Mouse (Mus musculus) ES-Bruce4 (cell line): ENCODE results near the gene Pycard. TPM values are rescaled to one million over a fixed set of nuclear protein-coding genes. Genes with fewer than 3 reads are reported as not detected.
A peak's percentile ranks its signal among the peaks of the same experiment; 100 is the strongest.

ENCODE experiments used
- H3K27ac ChIP-seq: 2 replicates; pipeline ENCODE4 v1.5.1; 2012; ENCODE audit warnings: low read length, inconsistent platforms; ENCODE audit not compliant: insufficient read depth
- H3K27me3 ChIP-seq: 2 replicates; pipeline ENCODE4 v1.6.1; 2012; ENCODE audit warnings: mild to moderate bottlenecking, low read length, inconsistent platforms; ENCODE audit not compliant: control insufficient read depth, poor library complexity, insufficient read depth, severe bottlenecking
- H3K36me3 ChIP-seq: 2 replicates; pipeline ENCODE4 v1.6.1; 2012; ENCODE audit warnings: inconsistent platforms, mild to moderate bottlenecking, low read length, moderate library complexity; ENCODE audit not compliant: control insufficient read depth, poor library complexity, insufficient read depth, severe bottlenecking
- H3K4me1 ChIP-seq: one replicate; pipeline ENCODE4 v1.8.1; 2011; ENCODE audit warnings: low read length; ENCODE audit not compliant: control insufficient read depth, insufficient read depth
- H3K4me3 ChIP-seq: 2 replicates; pipeline ENCODE4 v1.5.1; 2011; ENCODE audit warnings: low read depth, mild to moderate bottlenecking, low read length
- H3K9ac ChIP-seq: 2 replicates; pipeline ENCODE4 v1.6.1; 2012; ENCODE audit warnings: low read depth, mild to moderate bottlenecking, inconsistent platforms; ENCODE audit not compliant: poor library complexity, severe bottlenecking
- H3K9me3 ChIP-seq: replicated peaks from 2 replicates; pipeline ENCODE4 v1.6.1; 2012; ENCODE audit warnings: mild to moderate bottlenecking, low read length, inconsistent platforms; ENCODE audit not compliant: control insufficient read depth, poor library complexity, insufficient read depth, severe bottlenecking
- CTCF ChIP-seq: IDR thresholded peaks from one replicate; pipeline ENCODE4 v1.8.1; 2011; ENCODE audit warnings: low read depth, low read length
- EP300 ChIP-seq: IDR thresholded peaks from 2 replicates; pipeline ENCODE4 v1.6.1; 2011; ENCODE audit warnings: low read depth, low read length; ENCODE audit not compliant: insufficient read depth
- POLR2A ChIP-seq: IDR thresholded peaks from one replicate; pipeline ENCODE4 v1.8.1; 2011; ENCODE audit warnings: low read length; ENCODE audit not compliant: insufficient read depth
- polyA plus RNA-seq: library from polyadenylated mRNA; stranded (reverse); fragments of >200 nt; gene quantifications from 2 replicates; pipeline ENCODE4 v1.2.4, GENCODE M21; 2011; ENCODE audit warnings: low read depth; ENCODE audit not compliant: missing spikeins, insufficient read depth, insufficient read length

Gene Pycard
- polyA plus RNA-seq, 1 experiment, result 29.8 TPM

GRCm38 (mm10) chr7:128025381-128025780 is 31.7 kb upstream of the Pycard start:
- TF ChIP-seq EP300 (no peak), CTCF (no peak), POLR2A (no peak)
- no peaks in the 10 kb centered on the region for H3K4me1 ChIP-seq
- H3K9ac ChIP-seq, result no peak overlapping the region
- H3K4me3 ChIP-seq, result no peak overlapping the region
- H3K27ac ChIP-seq, result no peak overlapping the region
- no peaks in the 10 kb centered on the region for H3K9me3 ChIP-seq
- no peaks in the 10 kb centered on the region for H3K27me3 ChIP-seq
- H3K36me3 ChIP-seq, result no peaks in the 10 kb centered on the region

- Histone ChIP-seq H3K27me3 (no peaks in the 10 kb centered on the region), H3K27ac (no peak overlapping the region), H3K9me3 (no peaks in the 10 kb centered on the region), H3K4me1 (no peaks in the 10 kb centered on the region), H3K4me3 (no peak overlapping the region), H3K9ac (no peak overlapping the region), H3K36me3 (no peaks in the 10 kb centered on the region)
- no peak for TF ChIP-seq EP300
- no peak for TF ChIP-seq POLR2A
- no peak for TF ChIP-seq CTCF
These were observed 31.3 kb upstream of the Pycard start for GRCm38 (mm10) chr7:128024932-128025331.

GRCm38 (mm10) chr7:128024364-128024763 is 30.7 kb upstream of the Pycard start:
- Histone ChIP-seq H3K36me3 (no peaks in the 10 kb centered on the region), H3K27ac (no peak overlapping the region), H3K9ac (no peak overlapping the region), H3K4me1 (no peaks in the 10 kb centered on the region), H3K27me3 (no peaks in the 10 kb centered on the region), H3K4me3 (no peak overlapping the region), H3K9me3 (no peaks in the 10 kb centered on the region)
- TF ChIP-seq CTCF, result no peak
- TF ChIP-seq EP300, result no peak
- no peak for TF ChIP-seq POLR2A

- no peaks in the 10 kb centered on the region for H3K9me3 ChIP-seq
- TF ChIP-seq EP300, result no peak
- TF ChIP-seq CTCF, result no peak
- no peak for TF ChIP-seq POLR2A
These were observed 29.9 kb upstream of the Pycard start for GRCm38 (mm10) chr7:128023565-128023964.

GRCm38 (mm10) chr7:128022974-128023373 is 29.3 kb upstream of the Pycard start:
- Histone ChIP-seq H3K27me3 (no peaks in the 10 kb centered on the region), H3K36me3 (no peaks in the 10 kb centered on the region), H3K4me3 (no peak overlapping the region), H3K9ac (no peak overlapping the region), H3K9me3 (no peaks in the 10 kb centered on the region), H3K4me1 (no peaks in the 10 kb centered on the region), H3K27ac (no peak overlapping the region)
- TF ChIP-seq CTCF (peak; percentile 20), EP300 (no peak)

More at GRCm38 (mm10) chr7:128023565-128023964, 29.9 kb upstream of the Pycard start:
- Histone ChIP-seq H3K27me3 (no peaks in the 10 kb centered on the region), H3K4me3 (no peak overlapping the region), H3K36me3 (no peaks in the 10 kb centered on the region), H3K27ac (no peak overlapping the region), H3K4me1 (no peaks in the 10 kb centered on the region), H3K9ac (no peak overlapping the region)

GRCm38 (mm10) chr7:128019187-128019586 is 25.5 kb upstream of the Pycard start:
- no peak overlapping the region for H3K27ac ChIP-seq
- no peaks in the 10 kb centered on the region for H3K27me3 ChIP-seq
- TF ChIP-seq POLR2A, result no peak
- no peak for TF ChIP-seq EP300
- TF ChIP-seq CTCF, result no peak
- no peak overlapping the region for H3K9ac ChIP-seq
- H3K36me3 ChIP-seq, result no peaks in the 10 kb centered on the region
- H3K9me3 ChIP-seq, result no peaks in the 10 kb centered on the region
- H3K4me1 ChIP-seq, result no peaks in the 10 kb centered on the region
- H3K4me3 ChIP-seq, result no peak overlapping the region
